ENCODE assay signal across 8 mouse cellular contexts in the genomic region with DNA sequence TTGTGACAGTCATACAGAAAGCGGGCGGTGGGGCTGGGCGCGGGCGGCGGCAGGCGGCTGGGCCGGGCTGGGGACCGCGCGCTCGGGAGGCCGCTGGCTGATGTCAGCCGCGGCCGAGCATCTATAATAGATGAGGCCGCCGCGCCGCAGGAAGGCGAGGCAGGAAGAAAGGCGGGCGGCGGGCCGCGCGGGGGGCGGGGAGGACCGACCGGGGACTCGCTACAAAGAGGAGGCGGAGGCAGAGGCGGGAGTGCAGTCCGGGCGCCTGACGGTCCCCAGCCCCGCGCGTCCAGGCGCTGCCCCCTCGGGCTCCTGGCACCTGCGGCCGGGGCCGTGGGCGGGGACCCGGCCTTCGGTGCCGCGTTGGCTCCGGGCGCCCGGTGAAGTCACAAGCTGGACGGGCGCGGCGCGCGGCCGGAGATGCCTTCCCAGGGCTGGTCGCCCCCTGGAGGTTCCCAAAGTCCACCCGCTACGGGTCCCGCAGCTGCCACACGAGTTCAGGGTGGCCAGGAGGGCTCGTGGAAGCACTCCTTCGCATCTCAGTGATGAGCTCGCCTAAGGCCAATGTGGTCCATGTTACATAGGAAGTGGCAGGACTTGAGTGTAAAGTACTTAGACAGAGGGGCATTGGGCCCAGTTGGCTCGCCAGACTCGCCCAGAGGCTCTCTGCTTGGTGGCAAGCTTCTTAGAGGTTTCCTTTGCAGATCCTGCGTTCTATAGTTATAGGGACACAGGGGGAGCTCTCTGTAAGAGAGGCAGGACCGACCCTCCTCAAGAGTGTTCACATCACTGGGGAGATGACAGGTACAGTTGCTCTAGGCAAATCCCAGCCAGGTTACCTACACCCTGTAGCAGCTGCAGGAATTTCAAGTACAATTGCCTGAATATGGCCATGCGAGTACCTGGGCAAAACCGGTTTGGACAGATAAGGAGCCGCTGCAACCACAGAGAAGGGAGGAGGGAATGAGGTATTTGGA. TPM values are rescaled to one million over a fixed set of nuclear protein-coding genes. Genes with fewer than 3 reads are reported as not detected.
A peak's percentile ranks its signal among the peaks of the same experiment; 100 is the strongest.
DNase-seq lines count a peak whose midpoint lies in the region; ATAC-seq and TF ChIP-seq lines count a peak whose summit lies in the region.

A gene (minus strand): TSS at position 390 of the 977 bp plus-strand sequence.

- DNase-seq in ovary, postnatal 36 days (ENCODE audit: low spot score), result peak; percentile 67
- no peak for DNase-seq in ovary, postnatal 14 days (ENCODE audit: low spot score)
- peak; percentile 51 for DNase-seq in embryo, embryonic 11.5 days (ENCODE audit: low read depth, low spot score)
- peak; percentile 81 to 89 for DNase-seq in heart, adult 18-20 months
- DNase-seq in limb, embryonic 11.5 days (ENCODE audit: low spot score), result peak; percentile 74
- peak; percentile 88 for DNase-seq in midbrain, embryonic 14.5 days

- H3K27ac ChIP-seq in intestine, postnatal 0 days (ENCODE audit: low read depth, low read length), result no peak within 1 kb of the TSS
- H3K27ac ChIP-seq in limb, embryonic 11.5 days (replicated peaks; ENCODE audit: low read depth, low read length), result no peak within 1 kb of the TSS
- H3K27ac ChIP-seq in midbrain, embryonic 14.5 days (replicated peaks; ENCODE audit: low read depth, low read length), result peak within 1 kb of the TSS; percentile 96
- peak within 1 kb of the TSS; percentile 26 for H3K27ac ChIP-seq in stomach, embryonic 16.5 days (ENCODE audit: low read length)

- 5% methylated on average over 55 of the region's 74 CpGs for WGBS in intestine, postnatal 0 days
- WGBS in limb, embryonic 11.5 days, result under 1% methylated on average over 62 of the region's 74 CpGs
- WGBS in midbrain, embryonic 14.5 days, result 1% methylated on average over 64 of the region's 74 CpGs
- WGBS in stomach, embryonic 16.5 days, result 2% methylated on average over 64 of the region's 74 CpGs

- H3K27me3 ChIP-seq in intestine, postnatal 0 days (replicated peaks; ENCODE audit: control insufficient read depth, insufficient read depth, low read length), result peaks cover 25% of the 10 kb centered on the region; the same call in 1 of the 2 replicates
- H3K27me3 ChIP-seq in limb, embryonic 11.5 days (ENCODE audit: control insufficient read depth, insufficient read depth, low read length), result peaks cover 9% of the 10 kb centered on the region; the same call in 1 of the 2 replicates
- H3K27me3 ChIP-seq in midbrain, embryonic 14.5 days (ENCODE audit: control insufficient read depth, insufficient read depth, low read length), result no peaks in the 10 kb centered on the region
- no peaks in the 10 kb centered on the region for H3K27me3 ChIP-seq in stomach, embryonic 16.5 days (ENCODE audit: control insufficient read depth, insufficient read depth, low read length)

- H3K4me1 ChIP-seq in intestine, postnatal 0 days (replicated peaks; ENCODE audit: control insufficient read depth, insufficient read depth, low read length), result no peaks in the 10 kb centered on the region
- H3K4me1 ChIP-seq in limb, embryonic 11.5 days (ENCODE audit: control insufficient read depth, insufficient read depth, low read length), result peaks cover 9% of the 10 kb centered on the region
- peaks cover 56% of the 10 kb centered on the region for H3K4me1 ChIP-seq in midbrain, embryonic 14.5 days (ENCODE audit: control insufficient read depth, insufficient read depth, low read length)
- peaks cover 14% of the 10 kb centered on the region for H3K4me1 ChIP-seq in stomach, embryonic 16.5 days (ENCODE audit: control insufficient read depth, insufficient read depth, low read length)

- no peaks in the 10 kb centered on the region for H3K9me3 ChIP-seq in intestine, postnatal 0 days (ENCODE audit: control insufficient read depth)
- no peaks in the 10 kb centered on the region for H3K9me3 ChIP-seq in limb, embryonic 11.5 days (ENCODE audit: control insufficient read depth, low read length)
- H3K9me3 ChIP-seq in midbrain, embryonic 14.5 days (ENCODE audit: control insufficient read depth, low read length), result no peaks in the 10 kb centered on the region
- no peaks in the 10 kb centered on the region for H3K9me3 ChIP-seq in stomach, embryonic 16.5 days (replicated peaks; ENCODE audit: control insufficient read depth, low read length)

- peak; percentile 53 for TF ChIP-seq CTCF in intestine, postnatal 0 days (IDR thresholded peaks at IDR 0.05; ENCODE audit: low read depth)

- H3K9ac ChIP-seq in intestine, postnatal 0 days (ENCODE audit: low read depth, low read length), result peak within 1 kb of the TSS; percentile 18; the same call in 1 of the 2 replicates
- H3K9ac ChIP-seq in limb, embryonic 11.5 days (ENCODE audit: low read length), result peak within 1 kb of the TSS; percentile 79
- H3K9ac ChIP-seq in midbrain, embryonic 14.5 days (replicated peaks; ENCODE audit: low read length), result peak within 1 kb of the TSS; percentile 83
- H3K9ac ChIP-seq in stomach, embryonic 16.5 days (ENCODE audit: low read length), result peak within 1 kb of the TSS; percentile 75

- ATAC-seq in intestine, postnatal 0 days, result peak; percentile 26
- ATAC-seq in limb, embryonic 11.5 days (ENCODE audit: insufficient number of reproducible peaks, low FRiP score, low TSS enrichment, low read depth), result peak; percentile 31; the same call in 1 of the 2 replicates
- peak; percentile 59 for ATAC-seq in midbrain, embryonic 14.5 days (ENCODE audit: low FRiP score, low TSS enrichment)
- peak; percentile 46; the same call in 1 of the 2 replicates for ATAC-seq in stomach, embryonic 16.5 days (ENCODE audit: insufficient read depth, low FRiP score)

- H3K4me3 ChIP-seq in intestine, postnatal 0 days (ENCODE audit: low read depth, low read length), result peak within 1 kb of the TSS; percentile 35
- H3K4me3 ChIP-seq in limb, embryonic 11.5 days (ENCODE audit: low read depth, low read length), result peak within 1 kb of the TSS; percentile 66
- H3K4me3 ChIP-seq in midbrain, embryonic 14.5 days (replicated peaks; ENCODE audit: low read depth, low read length), result peak within 1 kb of the TSS; percentile 70
- H3K4me3 ChIP-seq in stomach, embryonic 16.5 days (replicated peaks; ENCODE audit: low read length), result peak within 1 kb of the TSS; percentile 64

- H3K36me3 ChIP-seq in intestine, postnatal 0 days (ENCODE audit: control insufficient read depth, insufficient read depth), result no peaks in the 10 kb centered on the region
- H3K36me3 ChIP-seq in limb, embryonic 11.5 days (ENCODE audit: control insufficient read depth, insufficient read depth, low read length), result no peaks in the 10 kb centered on the region
- H3K36me3 ChIP-seq in midbrain, embryonic 14.5 days (ENCODE audit: control insufficient read depth, insufficient read depth, low read length), result no peaks in the 10 kb centered on the region
- H3K36me3 ChIP-seq in stomach, embryonic 16.5 days (ENCODE audit: control insufficient read depth, insufficient read depth, low read length), result no peaks in the 10 kb centered on the region

- peak within 1 kb of the TSS; percentile 78 for H3K4me2 ChIP-seq in intestine, postnatal 0 days (replicated peaks; ENCODE audit: low read depth)
- peak within 1 kb of the TSS; percentile 95 for H3K4me2 ChIP-seq in limb, embryonic 11.5 days (ENCODE audit: low read depth, severe bottlenecking)
- H3K4me2 ChIP-seq in midbrain, embryonic 14.5 days (ENCODE audit: low read length), result peak within 1 kb of the TSS; percentile 82
- H3K4me2 ChIP-seq in stomach, embryonic 16.5 days (ENCODE audit: low read depth, low read length), result peak within 1 kb of the TSS; percentile 93

RNA-seq across cellular contexts. Expression of the gene that starts here (rescaled TPM):
- 10 to 100 TPM; 13.3 to 13.8 TPM for total RNA-seq in heart, adult 18-20 months (2021)
- polyA plus RNA-seq in intestine, postnatal 0 days (2015; fragmentation: Nextera tagmentation; extraction: Ambion mirVana), result 2.8 and 2.9 TPM in 2 replicates
- 5.6 and 7.1 TPM in 2 replicates for polyA plus RNA-seq in limb, embryonic 11.5 days (2014; fragmentation: Nextera tagmentation; extraction: Ambion mirVana)
- 33.2 and 34.5 TPM in 2 replicates for polyA plus RNA-seq in midbrain, embryonic 14.5 days (2014; fragmentation: Nextera tagmentation; extraction: Ambion mirVana)
- polyA plus RNA-seq in stomach, embryonic 16.5 days (2015; fragmentation: Nextera tagmentation; extraction: Ambion mirVana), result 9.8 and 10.4 TPM in 2 replicates

Comparison
In these comparisons a context has a peak if more than half of its experiments do, and no peak if none do; other contexts are left out.
1. H3K27ac ChIP-seq: peak in midbrain, embryonic 14.5 days (single experiment) and stomach, embryonic 16.5 days (single experiment); none in intestine, postnatal 0 days (single experiment) and limb, embryonic 11.5 days (single experiment).
2. H3K9ac ChIP-seq: peak in every context shown above with its lines; median percentile 83 in midbrain, embryonic 14.5 days; 79 in limb, embryonic 11.5 days; 75 in stomach, embryonic 16.5 days; 18 in intestine, postnatal 0 days.
3. Peak in every context shown above with its lines, with median percentiles within 50 percentile points of each other: ATAC-seq, H3K4me2 ChIP-seq and H3K4me3 ChIP-seq.